Mouse (Mus musculus) 416B (cell line): Measurements from ENCODE around the gene Glb1l.
A peak's percentile ranks its signal among the peaks of the same experiment; 100 is the strongest.
"Not testable (repeated sequence)": the region's sequence is repeated elsewhere in the genome, so short reads cannot be mapped to it uniquely, and the experiment has no call there.

ENCODE experiments used
- DNase-seq: peaks from one replicate; pipeline ENCODE4 v3.0.0; 2011; ENCODE audit warnings: low read depth

The Glb1l gene

GRCm38 (mm10) chr1:75210136-75211087, at the start of gene Glb1l, which contains the start of gene Stk16:
Glb1l (minus strand) TSS chr1:75210813.
Stk16 (plus strand) TSS chr1:75210838.
- peak; percentile 98 for DNase-seq

- no peak for DNase-seq
Measured at GRCm38 (mm10) chr1:75255516-75256046, 45.0 kb upstream of the Glb1l start.

- no peak for DNase-seq
Measured at GRCm38 (mm10) chr1:75254625-75255013, 44.0 kb upstream of the Glb1l start.

- DNase-seq = peak; percentile 81
Measured at GRCm38 (mm10) chr1:75253849-75254624, 43.4 kb upstream of the Glb1l start.

- DNase-seq = no peak
Measured at GRCm38 (mm10) chr1:75253029-75253428, 42.4 kb upstream of the Glb1l start.

GRCm38 (mm10) chr1:75252308-75252707, 41.7 kb upstream of the Glb1l start:
- no peak for DNase-seq

- peak; percentile 89 for DNase-seq
Measured at GRCm38 (mm10) chr1:75251112-75251970, 40.7 kb upstream of the Glb1l start.

- DNase-seq = no peak
Measured at GRCm38 (mm10) chr1:75250498-75250897, 39.9 kb upstream of the Glb1l start.

GRCm38 (mm10) chr1:75248041-75248772, 37.6 kb upstream of the Glb1l start:
- DNase-seq = peak; percentile 43

GRCm38 (mm10) chr1:75247071-75247930, 36.7 kb upstream of the Glb1l start:
- no peak for DNase-seq

- peak; percentile 68 for DNase-seq
Measured at GRCm38 (mm10) chr1:75244836-75245235, 34.2 kb upstream of the Glb1l start.

GRCm38 (mm10) chr1:75244175-75244826, 33.7 kb upstream of the Glb1l start:
- DNase-seq = no peak

GRCm38 (mm10) chr1:75243411-75243810, 32.8 kb upstream of the Glb1l start:
- DNase-seq = no peak

GRCm38 (mm10) chr1:75239591-75239990, 29.0 kb upstream of the Glb1l start:
- no peak for DNase-seq

GRCm38 (mm10) chr1:75236117-75237050, 25.8 kb upstream of the Glb1l start, which contains the start of gene Dnajb2:
Dnajb2 (plus strand) TSS chr1:75236406.
- peak; percentile 89 for DNase-seq

GRCm38 (mm10) chr1:75234606-75235005, 24.0 kb upstream of the Glb1l start:
- peak; percentile 91 for DNase-seq

GRCm38 (mm10) chr1:75232489-75232888, 21.9 kb upstream of the Glb1l start:
- not testable (repeated sequence) for DNase-seq

GRCm38 (mm10) chr1:75231664-75232152, 21.1 kb upstream of the Glb1l start, which contains the start of gene A630095N17Rik:
A630095N17Rik (minus strand) TSS chr1:75232102.
- DNase-seq = no peak
